Mouse (Mus musculus) limb, embryonic 13.5 days (tissue): ENCODE measurements around the gene Higd1c. TPM values are rescaled to one million over a fixed set of nuclear protein-coding genes. Genes with fewer than 3 reads are reported as not detected.

ENCODE experiments used
- ATAC-seq: fragments of 200-750 bp; cut with Nextera tagmentation; 2 replicates; pipeline ENCODE4 v1.8.0; 2017; ENCODE audit warnings: low read depth, moderate number of reproducible peaks, moderate TSS enrichment; ENCODE audit not compliant: low FRiP score
- H3K27ac ChIP-seq: fragments of 300-500 bp; sonication (generic); 2 replicates; pipeline ENCODE4 v1.5.1; 2015; ENCODE audit warnings: inconsistent platforms, mild to moderate bottlenecking, moderate library complexity
- H3K27me3 ChIP-seq: fragments of 300-500 bp; sonication (generic); 2 replicates; pipeline ENCODE4 v1.6.1; 2015; ENCODE audit warnings: mild to moderate bottlenecking, inconsistent platforms
- H3K36me3 ChIP-seq: fragments of 300-500 bp; sonication (generic); 2 replicates; pipeline ENCODE4 v1.6.1; 2015; ENCODE audit warnings: inconsistent platforms, mild to moderate bottlenecking, moderate library complexity
- H3K4me1 ChIP-seq: fragments of 300-500 bp; sonication (generic); 2 replicates; pipeline ENCODE4 v1.6.1; 2015; ENCODE audit warnings: inconsistent platforms
- H3K4me2 ChIP-seq: fragments of 300-500 bp; sonication (generic); replicated peaks from 2 replicates; pipeline ENCODE4 v1.6.1; 2015; ENCODE audit warnings: inconsistent platforms, mild to moderate bottlenecking, moderate library complexity
- H3K4me3 ChIP-seq: fragments of 300-500 bp; sonication (generic); 2 replicates; pipeline ENCODE4 v1.5.1; 2015; ENCODE audit warnings: moderate library complexity, mild to moderate bottlenecking, inconsistent platforms
- H3K9ac ChIP-seq: fragments of 300-500 bp; sonication (generic); 2 replicates; pipeline ENCODE4 v1.6.1; 2015; ENCODE audit warnings: mild to moderate bottlenecking, inconsistent platforms
- H3K9me3 ChIP-seq: fragments of 300-500 bp; sonication (generic); 2 replicates; pipeline ENCODE4 v1.6.1; 2016; ENCODE audit warnings: inconsistent platforms
- WGBS: fragments of 180-500 bp; shearing (Covaris S2); methylation state at CpG from one replicate; pipeline ENCODE4 v1.1.7; 2015; 5-methylcytosine and 5-hydroxymethylcytosine counted together
- polyA plus RNA-seq: library from polyadenylated mRNA; unstranded; fragments of >200 nt; fragmentation: Nextera tagmentation; extraction: Ambion mirVana; gene quantifications from 2 replicates; pipeline ENCODE4 v1.2.1, GENCODE M21; 2015

Higd1c gene
- polyA plus RNA-seq, 1 experiment from 2014 or later, result not detected

DNA sequence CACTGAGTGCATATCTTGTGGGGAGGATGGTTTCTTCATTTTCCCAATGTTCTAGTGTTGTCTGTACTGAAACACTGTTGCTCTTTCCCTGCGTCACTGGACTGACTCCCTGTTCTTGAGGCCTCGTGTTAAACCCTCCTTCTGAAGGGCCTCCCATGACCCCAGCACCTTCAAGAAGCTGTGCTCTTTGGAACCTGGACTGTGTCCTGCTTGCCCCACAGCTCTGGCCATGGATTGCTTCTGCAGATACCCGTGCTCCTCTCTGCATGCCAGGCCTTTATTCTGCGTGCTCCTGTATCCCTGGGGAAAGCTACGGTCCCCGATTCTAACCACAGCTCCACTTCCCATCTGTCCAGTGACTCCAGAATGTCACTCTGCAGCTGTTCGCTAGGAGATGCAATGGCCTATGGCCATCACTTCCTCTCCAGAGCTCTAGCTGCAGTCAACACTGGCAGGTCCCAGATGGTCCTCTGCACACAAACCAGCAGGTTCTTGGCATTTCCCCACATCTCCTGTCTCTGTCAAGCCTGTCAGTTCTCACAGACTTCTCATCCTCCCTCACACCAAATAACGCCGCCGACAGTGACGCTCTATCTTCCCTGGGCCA, 65.7 kb downstream of the Higd1c start:
- H3K27me3 ChIP-seq, result peaks cover 5% of the 10 kb centered on the region; the same call in 1 of the 2 replicates
- no peak overlapping the region for H3K27ac ChIP-seq
- no peaks in the 10 kb centered on the region for H3K9me3 ChIP-seq
- no peak overlapping the region for H3K9ac ChIP-seq
- no peak overlapping the region for H3K4me3 ChIP-seq
- 77% methylated on average over 11 of the region's 11 CpGs for WGBS
- no peaks in the 10 kb centered on the region for H3K36me3 ChIP-seq
- H3K4me1 ChIP-seq, result peaks cover 5% of the 10 kb centered on the region; the same call in 1 of the 2 replicates
- H3K4me2 ChIP-seq, result no peak overlapping the region
- no peak for ATAC-seq

DNA sequence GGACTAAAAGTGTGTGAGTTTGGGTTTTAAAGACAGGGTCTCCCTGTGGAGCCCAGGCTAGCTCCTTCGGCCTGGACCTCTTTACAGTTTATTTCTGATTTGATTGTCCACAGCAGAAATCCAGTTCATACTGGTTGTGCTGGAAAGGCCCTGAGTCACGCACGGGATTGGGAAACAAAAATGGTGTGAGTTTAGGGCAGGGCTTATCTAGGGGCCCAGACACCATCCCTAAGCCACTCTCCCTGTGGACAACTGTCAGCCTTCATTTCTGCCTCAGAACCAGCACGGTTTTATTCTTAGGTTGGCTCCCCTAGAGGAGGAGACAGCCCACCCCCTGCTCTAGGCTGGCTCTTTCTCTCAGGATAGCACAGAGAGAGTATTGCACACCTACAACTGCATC, 68.9 kb downstream of the Higd1c start:
- H3K27ac ChIP-seq, result no peak overlapping the region
- no peaks in the 10 kb centered on the region for H3K9me3 ChIP-seq
- peaks cover 4% of the 10 kb centered on the region; the same call in 1 of the 2 replicates for H3K4me1 ChIP-seq
- H3K36me3 ChIP-seq, result no peaks in the 10 kb centered on the region
- H3K4me3 ChIP-seq, result no peak overlapping the region
- no peak overlapping the region for H3K9ac ChIP-seq
- no peak for ATAC-seq
- WGBS, result 67% methylated on average over 4 of the region's 4 CpGs
- H3K27me3 ChIP-seq, result no peaks in the 10 kb centered on the region
- no peak overlapping the region for H3K4me2 ChIP-seq

Other genes starting within 250 kb of the Higd1c start
- 46.4 and 46.5 TPM in 2 replicates for gene Atf1, start 136.7 kb upstream of the Higd1c start, polyA plus RNA-seq
- gene Tmprss12, start 83.7 kb upstream of the Higd1c start, polyA plus RNA-seq, result not detected in 2 replicates
- gene Mettl7a1, start 60.4 kb upstream of the Higd1c start, polyA plus RNA-seq, result 3.0 and 4.4 TPM in 2 replicates
- gene Mettl7a3, start 29.6 kb upstream of the Higd1c start, polyA plus RNA-seq, result 0.26 and 0.42 TPM in 2 replicates
- 0.10 TPM in 1 of 2 replicates, not detected in the other for gene Methig1, start 11.4 kb upstream of the Higd1c start, polyA plus RNA-seq
- gene Mettl7a2, start 11.3 kb upstream of the Higd1c start, polyA plus RNA-seq, result 0.11 TPM in 1 of 2 replicates, not detected in the other
- 0.05 TPM in 1 of 2 replicates, not detected in the other for gene Gm5475, start 57.6 kb downstream of the Higd1c start, polyA plus RNA-seq
- 18.7 and 25.3 TPM in 2 replicates for gene Slc11a2, start 60.5 kb downstream of the Higd1c start, polyA plus RNA-seq
- 34.1 and 34.3 TPM in 2 replicates for gene Letmd1, start 104.5 kb downstream of the Higd1c start, polyA plus RNA-seq
- gene Csrnp2, start 130.9 kb downstream of the Higd1c start, polyA plus RNA-seq, result 23.8 and 24.9 TPM in 2 replicates
- gene Tfcp2, start 187.5 kb downstream of the Higd1c start, polyA plus RNA-seq, result 36.2 and 36.3 TPM in 2 replicates
- gene Pou6f1, start 235.4 kb downstream of the Higd1c start, polyA plus RNA-seq, result 10.0 and 11.1 TPM in 2 replicates